Mouse (Mus musculus) lung, postnatal 0 days (tissue): ENCODE results near the gene Smpdl3b. TPM values are rescaled to one million over a fixed set of nuclear protein-coding genes. Genes with fewer than 3 reads are reported as not detected.
A peak's percentile ranks its signal among the peaks of the same experiment; 100 is the strongest.

Source experiments
- ATAC-seq: fragments of 200-750 bp; cut with Nextera tagmentation; 2 replicates; pipeline ENCODE4 v1.8.0; 2017; ENCODE audit warnings: moderate library complexity
- DNase-seq: peaks from one replicate; pipeline ENCODE4 v3.0.0-alpha.2; 2016; ENCODE audit warnings: low spot score
- H3K27ac ChIP-seq: fragments of 300-500 bp; sonication (generic); 2 replicates; pipeline ENCODE4 v1.5.1; 2014; ENCODE audit warnings: antibody characterized with exemption, mild to moderate bottlenecking, low read length, mixed read lengths
- H3K27me3 ChIP-seq: fragments of 300-500 bp; sonication (generic); replicated peaks from 2 replicates; pipeline ENCODE4 v1.6.1; 2014; ENCODE audit warnings: low read length, mixed read lengths; ENCODE audit not compliant: insufficient read depth
- H3K36me3 ChIP-seq: fragments of 300-500 bp; sonication (generic); 2 replicates; pipeline ENCODE4 v1.6.1; 2014; ENCODE audit warnings: low read length, mixed read lengths; ENCODE audit not compliant: insufficient read depth
- H3K4me1 ChIP-seq: fragments of 300-500 bp; sonication (generic); 2 replicates; pipeline ENCODE4 v1.6.1; 2014; ENCODE audit warnings: antibody characterized with exemption, low read depth, low read length, mixed read lengths; ENCODE audit not compliant: insufficient read depth
- H3K4me2 ChIP-seq: fragments of 300-500 bp; sonication (generic); replicated peaks from 2 replicates; pipeline ENCODE4 v1.6.1; 2014; ENCODE audit warnings: low read depth, mild to moderate bottlenecking, low read length, moderate library complexity, mixed read lengths
- H3K4me3 ChIP-seq: fragments of 300-500 bp; sonication (generic); 2 replicates; pipeline ENCODE4 v1.5.1; 2014; ENCODE audit warnings: low read depth, low read length
- H3K9ac ChIP-seq: fragments of 300-500 bp; sonication (generic); replicated peaks from 2 replicates; pipeline ENCODE4 v1.6.1; 2014; ENCODE audit warnings: low read depth, mild to moderate bottlenecking
- H3K9me3 ChIP-seq: fragments of 300-500 bp; sonication (generic); 2 replicates; pipeline ENCODE4 v1.6.1; 2016; ENCODE audit warnings: low read length, mixed read lengths
- CTCF ChIP-seq: IDR thresholded peaks from 2 replicates; pipeline ENCODE4 v1.5.1; 2016; ENCODE audit warnings: antibody characterized with exemption, mild to moderate bottlenecking
- EP300 ChIP-seq: IDR thresholded peaks from 2 replicates; pipeline ENCODE4 v1.6.1; 2016; ENCODE audit warnings: antibody characterized with exemption, mild to moderate bottlenecking, control low read depth
- WGBS: fragments of 180-500 bp; shearing (Covaris S2); extraction: QIAGEN DNeasy Blood & Tissue Kit; methylation state at CpG from one replicate; pipeline ENCODE4 v1.1.7; 2014; 5-methylcytosine and 5-hydroxymethylcytosine counted together
- polyA plus RNA-seq: library from polyadenylated mRNA; unstranded; fragments of >200 nt; fragmentation: Nextera tagmentation; extraction: Ambion mirVana; gene quantifications from 2 replicates; pipeline ENCODE4 v1.2.1, GENCODE M21; 2015

The Smpdl3b gene
- polyA plus RNA-seq, 1 experiment from 2014 or later = 3.7 TPM

DNA sequence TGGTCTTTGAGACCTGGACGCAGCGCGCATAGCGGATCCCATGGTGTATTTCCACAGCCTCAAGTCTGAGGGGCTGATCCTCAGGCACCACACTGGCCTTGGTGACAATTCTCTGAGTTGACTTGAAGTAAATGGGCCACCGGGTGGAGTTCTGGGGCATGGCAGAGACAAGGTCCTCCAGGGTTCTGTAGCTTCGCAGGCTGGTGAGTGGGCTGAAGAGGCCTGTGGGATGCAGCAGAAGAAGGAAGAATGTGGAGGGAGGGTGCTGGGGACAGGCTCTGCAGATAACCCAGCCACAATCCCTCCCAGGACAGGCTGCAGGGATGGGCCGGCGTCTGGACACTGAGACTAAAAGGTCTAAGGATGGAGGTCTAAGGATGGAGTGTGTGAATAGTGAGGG lies 32.7 kb upstream of the Smpdl3b start:
- no peak for DNase-seq

DNA sequence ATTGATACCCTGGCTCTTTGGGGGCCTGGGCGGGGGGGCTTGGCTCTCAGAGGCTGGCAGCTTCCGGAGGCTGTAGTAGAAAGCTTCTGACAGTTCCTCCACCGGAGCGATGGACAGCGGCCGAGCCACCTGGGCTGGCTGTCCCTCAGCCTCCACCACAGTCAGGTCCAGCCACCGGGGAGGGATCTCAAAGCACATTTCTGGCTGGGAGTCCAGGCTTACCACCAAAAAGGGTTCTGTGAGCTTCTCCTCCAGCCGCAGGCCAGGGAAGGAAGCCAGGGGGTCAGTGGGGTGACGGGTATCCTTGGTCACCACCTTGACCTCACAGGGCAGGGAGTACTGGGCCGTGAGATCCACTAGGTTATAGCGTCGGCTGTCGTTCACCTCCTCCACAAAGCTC lies 28.2 kb upstream of the Smpdl3b start:
- Histone ChIP-seq H3K9me3 (no peaks in the 10 kb centered on the region), H3K4me3 (no peak overlapping the region), H3K27ac (no peak overlapping the region), H3K27me3 (no peaks in the 10 kb centered on the region), H3K4me1 (no peaks in the 10 kb centered on the region), H3K36me3 (no peaks in the 10 kb centered on the region), H3K9ac (no peak overlapping the region), H3K4me2 (no peak overlapping the region)
- ATAC-seq (no peak), DNase-seq (no peak)
- 84% methylated on average over 13 of the region's 13 CpGs for WGBS
- TF ChIP-seq EP300 (no peak), CTCF (no peak)

More for the DNA sequence above, 32.7 kb upstream of the Smpdl3b start:
- H3K27me3 ChIP-seq = 0 out of 2 replicates have a peak, but pooled peaks cover under 1% of the 10 kb centered on the region
- no peaks in the 10 kb centered on the region for H3K4me1 ChIP-seq
- 80% methylated on average over 8 of the region's 8 CpGs for WGBS
- ATAC-seq = no peak
- no peaks in the 10 kb centered on the region for H3K9me3 ChIP-seq
- H3K9ac ChIP-seq = no peak overlapping the region
- no peak overlapping the region for H3K4me2 ChIP-seq
- no peak overlapping the region for H3K27ac ChIP-seq
- H3K36me3 ChIP-seq = no peaks in the 10 kb centered on the region
- H3K4me3 ChIP-seq = no peak overlapping the region
- TF ChIP-seq CTCF = no peak
- TF ChIP-seq EP300 = no peak

DNA sequence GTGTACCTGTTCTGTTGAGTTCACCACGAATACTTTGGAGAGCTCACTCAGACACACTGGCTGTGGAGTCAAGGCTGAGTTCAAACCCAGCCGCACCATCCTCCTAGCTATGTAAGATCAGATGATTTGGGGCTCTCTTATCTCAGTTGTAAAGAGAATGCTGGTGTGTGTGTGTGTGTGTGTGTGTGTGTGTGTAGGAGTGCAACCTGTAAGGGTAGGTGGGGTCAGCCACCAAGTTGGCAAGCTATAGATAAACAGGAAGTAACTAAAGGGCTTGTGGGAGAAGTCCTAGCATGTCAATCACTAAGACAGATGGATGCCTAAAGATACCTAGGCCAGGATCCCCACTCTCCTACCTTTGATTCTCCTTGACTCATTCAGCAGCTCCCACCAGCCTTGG lies 26.7 kb upstream of the Smpdl3b start:
- Histone ChIP-seq H3K27ac (no peak overlapping the region), H3K36me3 (peaks cover 4% of the 10 kb centered on the region; the same call in 1 of the 2 replicates), H3K4me3 (no peak overlapping the region), H3K27me3 (no peaks in the 10 kb centered on the region), H3K9ac (no peak overlapping the region), H3K4me2 (no peak overlapping the region), H3K4me1 (no peaks in the 10 kb centered on the region), H3K9me3 (no peaks in the 10 kb centered on the region)
- no peak for TF ChIP-seq CTCF
- no peak for TF ChIP-seq EP300
- WGBS = 80% methylated on average over 2 of the region's 2 CpGs
- ATAC-seq (no peak), DNase-seq (no peak)

DNA sequence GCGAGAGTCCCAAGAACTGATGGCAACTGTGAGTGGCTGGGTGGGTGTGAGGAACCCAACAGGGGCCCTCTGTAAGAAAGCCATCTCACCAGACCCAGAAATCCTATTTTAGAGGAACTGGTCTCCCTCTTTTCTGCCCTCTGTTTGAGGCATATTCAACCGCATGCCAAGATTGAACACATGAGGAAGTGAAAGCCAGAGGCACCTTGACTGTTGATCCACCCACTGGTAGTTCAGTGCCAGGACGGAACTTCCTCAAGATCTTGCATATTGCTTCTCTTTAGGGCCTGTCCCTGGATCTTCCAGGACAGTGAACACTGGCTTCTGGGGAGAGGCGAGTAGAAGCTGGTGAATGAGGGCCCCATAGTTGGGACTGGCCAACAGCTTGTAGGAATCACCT lies 23.2 kb upstream of the Smpdl3b start:
- Histone ChIP-seq H3K9ac (no peak overlapping the region), H3K9me3 (no peaks in the 10 kb centered on the region), H3K27ac (no peak overlapping the region), H3K27me3 (no peaks in the 10 kb centered on the region), H3K4me1 (no peaks in the 10 kb centered on the region), H3K4me2 (no peak overlapping the region), H3K4me3 (no peak overlapping the region), H3K36me3 (peaks cover 14% of the 10 kb centered on the region)
- DNase-seq = peak; percentile 28
- 83% methylated on average over 4 of the region's 4 CpGs for WGBS
- ATAC-seq = no peak
- TF ChIP-seq EP300 (no peak), CTCF (no peak)

DNA sequence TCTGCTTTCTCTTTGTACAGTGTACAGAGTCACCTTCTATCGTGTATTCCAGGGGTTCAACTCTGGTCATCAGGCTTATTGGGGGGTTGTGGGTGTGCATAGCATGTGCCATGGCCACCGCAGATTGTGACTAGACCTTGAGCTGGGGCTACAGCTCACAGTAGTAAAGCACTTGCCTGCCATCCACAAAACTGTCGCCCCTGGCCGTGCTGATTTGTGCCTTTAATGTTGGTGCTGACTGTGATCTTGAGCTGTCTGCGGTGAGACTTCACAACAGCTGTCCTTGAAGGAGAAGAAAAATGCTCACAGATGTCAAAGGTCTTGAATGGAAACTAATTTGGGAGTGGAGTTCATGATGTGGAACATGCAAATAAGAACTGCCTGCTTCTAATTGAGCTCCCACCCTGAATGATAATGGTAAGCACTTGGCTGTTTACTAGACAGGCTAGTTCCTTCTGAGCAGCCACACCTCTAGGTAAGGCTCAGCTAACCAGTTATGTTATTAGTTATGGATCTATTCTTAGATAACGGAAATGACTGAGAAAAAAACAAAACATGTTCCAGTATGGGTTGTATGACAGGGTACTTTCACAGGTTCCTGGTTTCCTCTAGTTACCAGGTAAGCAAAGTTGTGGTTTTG lies 21.6 kb upstream of the Smpdl3b start:
- Histone ChIP-seq H3K27ac (no peak overlapping the region), H3K4me3 (no peak overlapping the region), H3K9ac (no peak overlapping the region), H3K36me3 (peaks cover 28% of the 10 kb centered on the region), H3K4me1 (no peaks in the 10 kb centered on the region), H3K27me3 (no peaks in the 10 kb centered on the region), H3K4me2 (no peak overlapping the region), H3K9me3 (no peaks in the 10 kb centered on the region)
- no peak for TF ChIP-seq EP300
- TF ChIP-seq CTCF = no peak
- DNase-seq = no peak
- 96% methylated on average over 6 of the region's 6 CpGs for WGBS
- no peak for ATAC-seq

DNA sequence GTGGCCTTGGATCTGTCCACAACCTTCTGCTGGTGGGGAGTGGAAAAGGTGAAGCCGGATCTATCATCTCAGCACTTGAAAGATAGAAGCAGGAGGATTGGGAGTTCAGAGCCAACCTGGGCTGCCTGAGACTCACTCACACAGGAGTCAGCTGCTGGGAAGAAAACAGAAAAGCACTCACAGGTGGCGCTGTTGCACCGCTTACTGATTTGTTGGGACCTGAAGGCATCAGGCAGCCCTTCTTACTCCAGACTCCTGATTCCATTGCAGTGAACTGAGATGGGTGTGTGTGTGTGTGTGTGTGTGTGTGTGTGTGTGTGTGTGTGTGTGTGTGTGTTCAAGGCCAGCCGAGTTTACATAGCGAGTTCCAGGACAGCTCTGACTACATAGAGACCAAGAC lies 19.7 kb upstream of the Smpdl3b start:
- no peak overlapping the region for H3K27ac ChIP-seq
- peaks cover 36% of the 10 kb centered on the region for H3K36me3 ChIP-seq
- ATAC-seq (0 out of 2 replicates have a peak, but pooled peaks have one; percentile 35), DNase-seq (peak; percentile 47)
- no peak overlapping the region for H3K4me3 ChIP-seq
- H3K4me2 ChIP-seq = no peak overlapping the region
- no peaks in the 10 kb centered on the region for H3K4me1 ChIP-seq
- no peak overlapping the region for H3K9ac ChIP-seq
- H3K9me3 ChIP-seq = no peaks in the 10 kb centered on the region
- TF ChIP-seq CTCF (peak; percentile 82), EP300 (no peak)
- 76% methylated on average over 5 of the region's 5 CpGs for WGBS
- H3K27me3 ChIP-seq = no peaks in the 10 kb centered on the region

DNA sequence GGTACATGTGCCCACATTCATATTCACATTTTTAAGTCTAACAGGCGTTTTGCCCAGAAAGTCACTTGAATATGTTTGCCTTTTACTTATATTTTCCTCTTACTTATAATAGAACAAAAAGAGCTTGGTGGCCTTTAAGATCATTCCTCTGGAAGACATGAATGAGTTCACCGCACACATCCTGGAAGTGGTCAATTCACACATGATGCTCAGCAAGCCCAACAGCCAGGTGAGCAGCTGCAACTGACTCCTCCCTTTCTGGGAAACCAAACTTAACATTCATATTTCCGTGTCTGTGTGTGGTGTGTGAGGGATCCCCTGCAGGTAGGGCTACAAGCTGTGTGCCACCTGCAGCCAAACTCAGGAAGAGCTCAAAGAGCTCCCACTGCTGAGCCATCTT lies 17.9 kb upstream of the Smpdl3b start:
- 81% methylated on average over 3 of the region's 3 CpGs for WGBS
- no peak for TF ChIP-seq CTCF
- TF ChIP-seq EP300 = no peak
- Histone ChIP-seq H3K27ac (no peak overlapping the region), H3K4me2 (no peak overlapping the region), H3K9me3 (no peaks in the 10 kb centered on the region), H3K9ac (no peak overlapping the region), H3K4me1 (no peaks in the 10 kb centered on the region), H3K27me3 (no peaks in the 10 kb centered on the region), H3K4me3 (no peak overlapping the region), H3K36me3 (peaks cover 37% of the 10 kb centered on the region)
- DNase-seq = no peak
- no peak for ATAC-seq
